Mouse (Mus musculus) midbrain, embryonic 11.5 days (tissue): ENCODE measurements around the gene Scarf1. TPM values are rescaled to one million over a fixed set of nuclear protein-coding genes. Genes with fewer than 3 reads are reported as not detected.
"Not testable (repeated sequence)": the region's sequence is repeated elsewhere in the genome, so short reads cannot be mapped to it uniquely, and the experiment has no call there.

Source experiments
- ATAC-seq: fragments of 200-750 bp; cut with Nextera tagmentation; 2 replicates; pipeline ENCODE4 v1.8.0; 2017; ENCODE audit warnings: moderate TSS enrichment, moderate library complexity; ENCODE audit not compliant: low FRiP score
- DNase-seq: peaks from one replicate; pipeline ENCODE4 v3.0.0; 2015; ENCODE audit warnings: low spot score; ENCODE audit errors: missing footprints
- H3K27ac ChIP-seq: fragments of 300-500 bp; sonication (generic); 2 replicates; pipeline ENCODE4 v1.5.1; 2014; ENCODE audit warnings: low read depth, low read length
- H3K27me3 ChIP-seq: fragments of 300-500 bp; sonication (generic); 2 replicates; pipeline ENCODE4 v1.6.1; 2014; ENCODE audit warnings: mild to moderate bottlenecking, low read length, moderate library complexity, mixed read lengths; ENCODE audit not compliant: control insufficient read depth, insufficient read depth
- H3K36me3 ChIP-seq: fragments of 300-500 bp; sonication (generic); 2 replicates; pipeline ENCODE4 v1.6.1; 2014; ENCODE audit warnings: mild to moderate bottlenecking, low read length, moderate library complexity, mixed read lengths; ENCODE audit not compliant: control insufficient read depth, insufficient read depth
- H3K4me1 ChIP-seq: fragments of 300-500 bp; sonication (generic); 2 replicates; pipeline ENCODE4 v1.6.1; 2014; ENCODE audit warnings: low read length; ENCODE audit not compliant: control insufficient read depth, insufficient read depth
- H3K4me2 ChIP-seq: fragments of 300-500 bp; sonication (generic); 2 replicates; pipeline ENCODE4 v1.6.1; 2014; ENCODE audit warnings: mild to moderate bottlenecking, moderate library complexity
- H3K4me3 ChIP-seq: fragments of 300-500 bp; sonication (generic); 2 replicates; pipeline ENCODE4 v1.5.1; 2014; ENCODE audit warnings: low read depth, low read length
- H3K9ac ChIP-seq: fragments of 300-500 bp; sonication (generic); 2 replicates; pipeline ENCODE4 v1.6.1; 2014; ENCODE audit warnings: low read length
- H3K9me3 ChIP-seq: fragments of 300-500 bp; sonication (generic); 2 replicates; pipeline ENCODE4 v1.6.1; 2016; ENCODE audit warnings: low read length; ENCODE audit not compliant: control insufficient read depth
- WGBS: fragments of 180-500 bp; shearing (Covaris S2); extraction: QIAGEN DNeasy Blood & Tissue Kit; methylation state at CpG from one replicate; pipeline ENCODE4 v1.1.7; 2014; 5-methylcytosine and 5-hydroxymethylcytosine counted together
- polyA plus RNA-seq: library from polyadenylated mRNA; unstranded; fragments of >200 nt; fragmentation: Nextera tagmentation; extraction: Ambion mirVana; gene quantifications from 2 replicates; pipeline ENCODE4 v1.2.1, GENCODE M21; 2014

Scarf1 gene
- polyA plus RNA-seq, 1 experiment from 2014 or later, result 2.9 TPM

GRCm38 (mm10) chr11:75556006-75556405, 42.7 kb downstream of the Scarf1 start:
- 93% methylated on average over 6 of the region's 6 CpGs for WGBS
- H3K36me3 ChIP-seq, H3K9ac ChIP-seq, ATAC-seq, H3K27ac ChIP-seq, H3K4me2 ChIP-seq, H3K27me3 ChIP-seq, DNase-seq, H3K9me3 ChIP-seq, H3K4me3 ChIP-seq, H3K4me1 ChIP-seq: not testable (repeated sequence)

DNA sequence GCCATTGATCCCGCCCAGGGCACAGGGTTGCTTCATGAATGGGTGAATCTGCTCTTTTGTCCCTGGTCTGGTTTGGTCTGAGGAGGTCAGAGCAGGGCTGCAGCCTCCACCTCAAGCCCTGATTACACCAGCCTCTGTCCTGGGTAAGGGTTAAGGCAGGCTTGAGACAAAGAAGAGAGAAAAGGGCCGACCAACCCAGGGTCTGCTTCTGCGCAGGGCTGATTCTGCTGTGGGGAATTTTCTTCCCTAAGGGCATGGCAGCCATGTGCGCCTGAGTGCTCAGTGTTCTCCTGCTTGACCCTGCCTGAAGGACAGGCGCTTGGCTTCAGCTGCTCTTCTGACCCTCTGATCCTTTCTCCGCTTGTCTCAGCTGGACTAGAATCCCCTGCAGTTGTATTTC, 43.8 kb downstream of the Scarf1 start:
- H3K27ac ChIP-seq, result no peak overlapping the region
- H3K4me1 ChIP-seq, result no peaks in the 10 kb centered on the region

GRCm38 (mm10) chr11:75558101-75558500, 44.8 kb downstream of the Scarf1 start:
- 88% methylated on average over 1 of the region's 1 CpGs for WGBS
- H3K9ac ChIP-seq, result no peak overlapping the region
- H3K4me1 ChIP-seq, result no peaks in the 10 kb centered on the region

More for the DNA sequence above, 43.8 kb downstream of the Scarf1 start:
- DNase-seq, result no peak
- H3K4me2 ChIP-seq, result no peak overlapping the region
- no peak for ATAC-seq
- no peak overlapping the region for H3K4me3 ChIP-seq
- no peak overlapping the region for H3K9ac ChIP-seq
- H3K36me3 ChIP-seq, result no peaks in the 10 kb centered on the region
- no peaks in the 10 kb centered on the region for H3K27me3 ChIP-seq
- H3K9me3 ChIP-seq, result no peaks in the 10 kb centered on the region
- 77% methylated on average over 6 of the region's 6 CpGs for WGBS

DNA sequence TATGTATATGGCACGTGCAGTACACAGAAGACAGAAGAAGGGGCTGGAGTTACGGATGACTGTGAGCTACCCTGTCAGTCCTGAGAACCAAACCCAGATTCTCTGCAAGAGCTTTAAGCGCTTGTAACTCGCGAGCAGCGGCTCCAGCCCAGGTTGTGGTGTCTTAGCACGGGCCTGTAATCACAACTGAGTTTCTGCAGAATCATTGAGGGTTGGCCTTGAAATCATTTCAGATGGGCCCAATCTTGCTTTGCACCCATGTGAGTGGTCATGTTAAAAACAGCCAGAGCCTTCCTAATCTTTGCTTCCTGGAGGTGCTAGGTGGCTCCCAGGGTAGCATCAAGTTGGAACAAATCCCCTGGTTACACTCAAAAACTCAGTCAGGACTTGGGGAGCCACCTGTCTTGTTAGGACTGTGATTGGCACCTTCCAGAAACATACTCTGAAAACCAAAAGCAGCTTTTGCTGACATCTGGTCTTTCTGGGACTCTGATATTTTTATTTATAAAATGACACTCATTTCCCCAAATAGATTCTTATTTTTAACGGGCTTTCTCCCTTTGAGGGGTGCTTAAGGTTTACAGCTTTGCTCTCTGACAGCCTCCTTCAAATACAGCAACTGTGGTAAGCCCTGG, 46.6 kb downstream of the Scarf1 start:
- Histone ChIP-seq H3K4me3 (no peak overlapping the region), H3K9me3 (no peaks in the 10 kb centered on the region), H3K27me3 (no peaks in the 10 kb centered on the region), H3K27ac (no peak overlapping the region), H3K4me1 (no peaks in the 10 kb centered on the region), H3K9ac (no peak overlapping the region), H3K36me3 (no peaks in the 10 kb centered on the region), H3K4me2 (no peak overlapping the region)
- 93% methylated on average over 8 of the region's 8 CpGs for WGBS
- no peak for DNase-seq
- no peak for ATAC-seq

More at GRCm38 (mm10) chr11:75558101-75558500, 44.8 kb downstream of the Scarf1 start:
- Histone ChIP-seq H3K27me3 (no peaks in the 10 kb centered on the region), H3K27ac (no peak overlapping the region), H3K4me2 (no peak overlapping the region), H3K4me3 (no peak overlapping the region), H3K9me3 (no peaks in the 10 kb centered on the region), H3K36me3 (no peaks in the 10 kb centered on the region)
- DNase-seq (no peak), ATAC-seq (no peak)

DNA sequence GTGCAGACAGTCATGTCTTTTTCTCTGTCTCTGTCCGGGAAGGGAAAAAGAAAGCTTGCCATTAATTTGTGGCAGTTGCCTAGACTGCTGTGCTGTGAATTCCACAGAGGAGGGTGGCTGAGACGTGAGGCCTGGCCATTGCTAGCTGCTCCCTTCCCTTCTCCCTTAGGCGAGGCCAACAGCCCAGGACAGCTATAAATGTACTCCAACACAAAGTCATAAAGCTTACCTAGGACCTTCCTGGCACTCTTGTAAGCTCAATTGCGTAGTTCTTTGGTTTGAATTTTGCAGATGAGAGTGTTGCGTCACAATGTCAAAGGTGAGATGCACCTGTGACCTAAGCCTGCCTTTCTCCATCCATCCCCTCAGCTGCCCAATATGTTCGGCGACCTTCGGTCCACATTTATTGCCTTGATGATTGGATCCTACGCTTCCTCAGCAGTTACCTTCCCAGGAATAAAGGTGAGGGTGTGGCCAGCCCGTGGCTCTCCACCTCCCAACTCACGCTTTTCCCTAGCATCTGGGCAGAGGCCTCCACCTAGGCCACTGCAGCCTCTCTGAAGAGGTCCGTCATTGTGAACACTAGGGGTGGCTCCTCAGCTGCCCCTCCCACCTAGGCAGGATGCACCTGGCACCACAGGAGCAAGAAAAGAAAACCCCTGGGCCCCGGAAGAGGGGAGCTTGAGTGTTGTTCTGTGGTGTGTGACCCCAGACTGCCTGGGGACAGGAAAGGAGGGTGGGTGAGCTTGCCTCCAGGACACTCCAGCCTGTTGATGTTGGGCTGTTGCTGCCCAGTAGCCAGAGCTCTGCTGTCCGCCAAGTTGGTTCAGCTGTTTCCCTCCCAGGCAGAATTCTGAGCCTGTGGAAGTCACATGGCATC, 47.4 kb downstream of the Scarf1 start:
- H3K27me3 ChIP-seq, result no peaks in the 10 kb centered on the region
- ATAC-seq (no peak), DNase-seq (no peak)
- no peaks in the 10 kb centered on the region for H3K9me3 ChIP-seq
- no peak overlapping the region for H3K4me2 ChIP-seq
- H3K4me3 ChIP-seq, result no peak overlapping the region
- H3K36me3 ChIP-seq, result no peaks in the 10 kb centered on the region
- 82% methylated on average over 14 of the region's 14 CpGs for WGBS
- no peaks in the 10 kb centered on the region for H3K4me1 ChIP-seq
- H3K9ac ChIP-seq, result no peak overlapping the region
- no peak overlapping the region for H3K27ac ChIP-seq

DNA sequence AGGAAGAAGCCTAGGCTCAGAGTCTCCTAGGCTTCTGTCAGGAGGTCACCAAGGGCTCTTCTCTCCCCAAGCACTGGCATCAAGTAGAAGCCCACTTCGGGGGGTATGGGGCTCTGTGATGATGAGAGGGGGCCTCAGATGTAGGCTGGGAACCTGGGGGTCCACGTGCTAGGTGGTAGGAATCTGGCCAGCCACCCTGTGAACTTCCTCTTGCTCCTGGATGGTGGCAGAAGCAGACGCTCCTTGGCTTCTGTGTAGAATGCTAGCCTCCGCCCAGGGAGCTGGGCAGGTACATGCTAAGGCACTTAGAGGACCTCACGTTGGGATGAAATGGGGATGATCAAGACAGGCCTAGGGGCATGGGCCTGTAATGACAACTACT, 48.1 kb downstream of the Scarf1 start:
- DNase-seq, result no peak
- H3K4me1 ChIP-seq, result no peaks in the 10 kb centered on the region
- H3K4me3 ChIP-seq, result no peak overlapping the region
- no peaks in the 10 kb centered on the region for H3K9me3 ChIP-seq
- H3K27me3 ChIP-seq, result no peaks in the 10 kb centered on the region
- no peak for ATAC-seq
- H3K36me3 ChIP-seq, result no peaks in the 10 kb centered on the region
- WGBS, result 80% methylated on average over 5 of the region's 5 CpGs
- H3K27ac ChIP-seq, result no peak overlapping the region
- no peak overlapping the region for H3K9ac ChIP-seq
- no peak overlapping the region for H3K4me2 ChIP-seq

GRCm38 (mm10) chr11:75562840-75563239, 49.5 kb downstream of the Scarf1 start:
- WGBS, result 84% methylated on average over 8 of the region's 8 CpGs
- no peak for DNase-seq

GRCm38 (mm10) chr11:75563851-75564548, 50.7 kb downstream of the Scarf1 start:
- Histone ChIP-seq H3K27me3 (no peaks in the 10 kb centered on the region), H3K9ac (no peak overlapping the region), H3K9me3 (no peaks in the 10 kb centered on the region), H3K27ac (no peak overlapping the region), H3K4me2 (no peak overlapping the region), H3K36me3 (no peaks in the 10 kb centered on the region), H3K4me1 (no peaks in the 10 kb centered on the region), H3K4me3 (no peak overlapping the region)
- WGBS, result 80% methylated on average over 18 of the region's 18 CpGs
- DNase-seq (no peak), ATAC-seq (no peak)

More at GRCm38 (mm10) chr11:75562840-75563239, 49.5 kb downstream of the Scarf1 start:
- no peak for ATAC-seq
- Histone ChIP-seq H3K4me2 (no peak overlapping the region), H3K36me3 (no peaks in the 10 kb centered on the region), H3K27ac (no peak overlapping the region), H3K9ac (no peak overlapping the region), H3K4me1 (no peaks in the 10 kb centered on the region), H3K4me3 (no peak overlapping the region), H3K27me3 (no peaks in the 10 kb centered on the region), H3K9me3 (no peaks in the 10 kb centered on the region)

GRCm38 (mm10) chr11:75565849-75566248, 52.5 kb downstream of the Scarf1 start:
- no peaks in the 10 kb centered on the region for H3K4me1 ChIP-seq
- no peak overlapping the region for H3K4me3 ChIP-seq
- H3K27ac ChIP-seq, result no peak overlapping the region
- H3K36me3 ChIP-seq, result no peaks in the 10 kb centered on the region
- 91% methylated on average over 2 of the region's 2 CpGs for WGBS
- ATAC-seq, result no peak
- H3K27me3 ChIP-seq, result no peaks in the 10 kb centered on the region
- no peak overlapping the region for H3K4me2 ChIP-seq
- no peak for DNase-seq
- H3K9ac ChIP-seq, result no peak overlapping the region
- no peaks in the 10 kb centered on the region for H3K9me3 ChIP-seq
